Mouse (Mus musculus): ENCODE data around the gene Lmbrd1. TPM values are rescaled to one million over a fixed set of nuclear protein-coding genes. Genes with fewer than 3 reads are reported as not detected.

Gene Lmbrd1
- total RNA-seq (2023; ENCODE audit: inconsistent age): 164 to 197 TPM (median 169 TPM) in 4 replicates

DNA sequence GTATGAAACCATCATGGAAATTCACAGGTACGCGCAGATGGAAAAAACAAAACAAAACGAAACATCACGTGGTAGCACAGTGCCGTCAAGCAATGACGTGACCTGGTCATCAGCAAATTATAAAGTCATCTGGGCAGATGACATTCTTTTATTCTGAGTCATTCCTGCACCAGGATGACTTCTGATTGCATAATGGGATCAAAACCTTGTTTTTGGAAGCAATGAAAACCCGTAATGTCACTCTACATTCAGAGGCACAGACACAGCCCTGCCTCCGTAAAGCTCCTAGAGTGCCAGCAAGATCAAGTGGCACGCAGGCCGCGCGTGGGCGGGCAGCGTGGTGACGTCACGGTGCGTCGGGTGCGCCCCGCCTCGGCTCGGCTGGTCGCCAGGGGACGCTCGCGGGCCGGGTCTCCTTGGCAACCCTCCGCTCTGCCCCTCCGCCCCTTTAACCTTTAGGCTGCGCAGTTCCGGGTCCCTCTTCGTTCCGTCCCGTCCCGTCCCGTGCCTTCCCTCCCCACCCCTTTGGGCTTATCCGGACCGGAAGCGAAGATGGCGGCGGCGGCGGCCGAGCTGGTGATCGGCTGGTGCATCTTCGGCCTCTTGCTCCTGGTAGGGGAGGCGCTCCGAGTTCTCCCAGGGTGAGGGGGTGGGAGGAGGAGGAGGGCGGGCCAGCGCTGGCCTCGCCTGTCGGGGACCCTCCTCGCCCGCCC is at the start of gene Lmbrd1:
TSS of gene Lmbrd1 (plus strand) at position 426 of the 713 bp plus-strand sequence.

Other genes starting within 250 kb of the Lmbrd1 start
- 0.12 to 0.13 TPM in 2 of 4 replicates, not detected in the others for gene Col19a1, start 91.2 kb upstream of the Lmbrd1 start, total RNA-seq (2023; ENCODE audit: inconsistent age)

Measured in B cell, adult (primary cell).